Mouse (Mus musculus): ENCODE results near the gene Pou2f1. TPM values are rescaled to one million over a fixed set of nuclear protein-coding genes. Genes with fewer than 3 reads are reported as not detected.
A peak's percentile ranks its signal among the peaks of the same experiment; 100 is the strongest.

Pou2f1 gene
- polyA plus RNA-seq, 1 experiment from 2014 or later: 4.9 TPM

- no peak for ATAC-seq (ENCODE audit: low FRiP score, low TSS enrichment)
- no peak for DNase-seq (ENCODE audit: low spot score)
- no peak overlapping the region for H3K27ac ChIP-seq (replicated peaks)
- H3K36me3 ChIP-seq (ENCODE audit: control insufficient read depth, insufficient read depth, low read length): no peaks in the 10 kb centered on the region
- WGBS: 86% methylated on average over 5 of the region's 5 CpGs
- TF ChIP-seq EP300 (optimal IDR thresholded peaks at IDR 0.05) (no peak), CTCF (IDR thresholded peaks at IDR 0.05; ENCODE audit: low read depth) (no peak)
- H3K4me3 ChIP-seq (ENCODE audit: low read depth, low read length): no peak overlapping the region
- no peaks in the 10 kb centered on the region for H3K27me3 ChIP-seq (ENCODE audit: control insufficient read depth, insufficient read depth, low read length)
- H3K9ac ChIP-seq (ENCODE audit: low read length): no peak overlapping the region
- no peaks in the 10 kb centered on the region for H3K9me3 ChIP-seq (ENCODE audit: control insufficient read depth, low read length)
- no peaks in the 10 kb centered on the region for H3K4me1 ChIP-seq (replicated peaks; ENCODE audit: control insufficient read depth, insufficient read depth)
- no peak overlapping the region for H3K4me2 ChIP-seq (replicated peaks; ENCODE audit: low read depth)
Observed at GRCm38 (mm10) chr1:166008634-166009350, 6.3 kb upstream of the Pou2f1 start.

DNA sequence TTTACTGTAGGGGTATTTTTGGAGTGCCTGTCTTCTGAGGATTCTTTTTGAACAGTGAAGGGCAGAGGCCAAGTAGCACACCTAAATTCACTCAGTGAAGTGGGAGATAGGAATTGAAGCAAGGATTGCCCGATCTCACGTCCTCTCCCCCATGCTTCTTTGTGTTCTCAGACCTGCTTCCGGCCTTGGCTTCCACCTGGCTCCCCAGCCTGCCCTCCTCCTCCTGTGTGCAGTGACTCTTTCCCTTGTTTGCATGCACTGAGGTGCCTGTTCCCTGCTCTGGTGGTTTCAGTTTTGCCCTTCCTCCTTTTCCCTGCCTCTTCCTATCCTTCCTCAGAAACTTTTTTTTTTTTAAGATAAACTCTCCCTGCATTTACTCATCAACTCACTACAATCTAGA is 4.5 kb upstream of the Pou2f1 start:
- Histone ChIP-seq H3K9me3 (ENCODE audit: control insufficient read depth, low read length) (no peaks in the 10 kb centered on the region), H3K4me1 (replicated peaks; ENCODE audit: control insufficient read depth, insufficient read depth) (no peaks in the 10 kb centered on the region), H3K4me3 (ENCODE audit: low read depth, low read length) (no peak overlapping the region), H3K9ac (ENCODE audit: low read length) (no peak overlapping the region), H3K27me3 (ENCODE audit: control insufficient read depth, insufficient read depth, low read length) (no peaks in the 10 kb centered on the region), H3K27ac (replicated peaks) (no peak overlapping the region), H3K4me2 (replicated peaks; ENCODE audit: low read depth) (no peak overlapping the region), H3K36me3 (ENCODE audit: control insufficient read depth, insufficient read depth, low read length) (no peaks in the 10 kb centered on the region)
- DNase-seq (ENCODE audit: low spot score) (no peak), ATAC-seq (ENCODE audit: low FRiP score, low TSS enrichment) (no peak)
- 60% methylated on average over 3 of the region's 3 CpGs for WGBS
- no peak for TF ChIP-seq EP300 (optimal IDR thresholded peaks at IDR 0.05)
- no peak for TF ChIP-seq CTCF (IDR thresholded peaks at IDR 0.05; ENCODE audit: low read depth)

- Histone ChIP-seq H3K36me3 (ENCODE audit: control insufficient read depth, insufficient read depth, low read length) (no peaks in the 10 kb centered on the region), H3K9me3 (ENCODE audit: control insufficient read depth, low read length) (no peaks in the 10 kb centered on the region), H3K27ac (replicated peaks) (peak overlapping the region; percentile 88), H3K4me3 (ENCODE audit: low read depth, low read length) (peak overlapping the region; percentile 95), H3K4me1 (replicated peaks; ENCODE audit: control insufficient read depth, insufficient read depth) (0 out of 2 replicates have a peak, but pooled peaks cover 2% of the 10 kb centered on the region), H3K9ac (ENCODE audit: low read length) (peak overlapping the region; percentile 13; the same call in 1 of the 2 replicates), H3K4me2 (replicated peaks; ENCODE audit: low read depth) (peak overlapping the region; percentile 77), H3K27me3 (ENCODE audit: control insufficient read depth, insufficient read depth, low read length) (no peaks in the 10 kb centered on the region)
- DNase-seq (ENCODE audit: low spot score) (peak; percentile 96), ATAC-seq (ENCODE audit: low FRiP score, low TSS enrichment) (peak; percentile 83)
- under 1% methylated on average over 58 of the region's 61 CpGs for WGBS
- no peak for TF ChIP-seq CTCF (IDR thresholded peaks at IDR 0.05; ENCODE audit: low read depth)
- TF ChIP-seq EP300 (optimal IDR thresholded peaks at IDR 0.05): no peak
Observed at GRCm38 (mm10) chr1:166003181-166004022, 924 bp upstream of the Pou2f1 start.

DNA sequence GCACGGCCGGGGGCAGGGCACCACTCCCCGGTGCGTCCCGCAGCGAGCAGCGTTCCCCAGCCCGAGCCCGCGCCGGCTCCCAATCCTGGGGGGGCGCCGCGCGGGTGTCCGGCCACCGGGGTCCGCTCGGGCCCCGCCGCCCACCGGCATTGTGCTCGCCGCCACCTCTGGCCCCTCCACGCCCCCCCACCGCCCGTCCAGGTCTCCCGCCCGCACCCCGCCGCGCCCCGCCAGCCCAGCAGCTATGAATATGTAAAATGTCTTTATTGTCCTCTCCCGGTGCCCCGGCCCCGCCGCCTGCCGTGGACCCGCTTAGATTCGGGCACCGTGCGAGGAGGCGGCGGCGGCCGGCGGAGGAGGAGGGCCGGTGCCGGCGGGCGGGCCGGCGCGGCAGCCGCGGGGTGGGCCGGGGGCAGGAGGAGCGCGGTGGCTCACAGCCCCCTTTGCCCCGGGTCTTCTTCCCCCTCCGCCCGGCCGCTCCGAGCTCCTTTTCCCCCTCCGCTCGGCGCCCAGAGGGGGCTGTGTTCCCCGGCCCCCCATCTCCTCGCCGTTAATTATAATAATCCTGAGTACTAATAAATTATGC is 481 bp downstream of the Pou2f1 start:
- H3K4me3 ChIP-seq (ENCODE audit: low read depth, low read length): peak overlapping the region; percentile 95
- H3K27me3 ChIP-seq (ENCODE audit: control insufficient read depth, insufficient read depth, low read length): no peaks in the 10 kb centered on the region
- 0 out of 2 replicates have a peak, but pooled peaks cover 2% of the 10 kb centered on the region for H3K4me1 ChIP-seq (replicated peaks; ENCODE audit: control insufficient read depth, insufficient read depth)
- peak overlapping the region; percentile 95 for H3K27ac ChIP-seq (replicated peaks)
- 1% methylated on average over 38 of the region's 70 CpGs for WGBS
- H3K9me3 ChIP-seq (ENCODE audit: control insufficient read depth, low read length): no peaks in the 10 kb centered on the region
- ATAC-seq (ENCODE audit: low FRiP score, low TSS enrichment): peak; percentile 50
- TF ChIP-seq CTCF (IDR thresholded peaks at IDR 0.05; ENCODE audit: low read depth): no peak
- TF ChIP-seq EP300 (optimal IDR thresholded peaks at IDR 0.05): no peak
- peak overlapping the region; percentile 99 for H3K4me2 ChIP-seq (replicated peaks; ENCODE audit: low read depth)
- H3K36me3 ChIP-seq (ENCODE audit: control insufficient read depth, insufficient read depth, low read length): no peaks in the 10 kb centered on the region
- no peak for DNase-seq (ENCODE audit: low spot score)
- peak overlapping the region; percentile 93 for H3K9ac ChIP-seq (ENCODE audit: low read length)

- Histone ChIP-seq H3K27ac (replicated peaks) (peak overlapping the region; percentile 95), H3K4me2 (replicated peaks; ENCODE audit: low read depth) (peak overlapping the region; percentile 99), H3K27me3 (ENCODE audit: control insufficient read depth, insufficient read depth, low read length) (no peaks in the 10 kb centered on the region), H3K4me3 (ENCODE audit: low read depth, low read length) (peak overlapping the region; percentile 95), H3K9ac (ENCODE audit: low read length) (peak overlapping the region; percentile 93), H3K4me1 (replicated peaks; ENCODE audit: control insufficient read depth, insufficient read depth) (0 out of 2 replicates have a peak, but pooled peaks cover 2% of the 10 kb centered on the region), H3K9me3 (ENCODE audit: control insufficient read depth, low read length) (no peaks in the 10 kb centered on the region), H3K36me3 (ENCODE audit: control insufficient read depth, insufficient read depth, low read length) (no peaks in the 10 kb centered on the region)
- WGBS: under 1% methylated on average over 38 of the region's 48 CpGs
- ATAC-seq (ENCODE audit: low FRiP score, low TSS enrichment) (no peak; the same call in 1 of the 2 replicates), DNase-seq (ENCODE audit: low spot score) (peak; percentile 40)
- TF ChIP-seq EP300 (optimal IDR thresholded peaks at IDR 0.05): no peak
- TF ChIP-seq CTCF (IDR thresholded peaks at IDR 0.05; ENCODE audit: low read depth): no peak
Observed at GRCm38 (mm10) chr1:166001121-166001903, 1.2 kb downstream of the Pou2f1 start.
